Mouse (Mus musculus): ENCODE results near the gene Cyp2g1. TPM values are rescaled to one million over a fixed set of nuclear protein-coding genes. Genes with fewer than 3 reads are reported as not detected.
"Not testable (repeated sequence)": the region's sequence is repeated elsewhere in the genome, so short reads cannot be mapped to it uniquely, and the experiment has no call there.

Cyp2g1 gene
- polyA plus RNA-seq, 1 experiment, result not detected

DNA sequence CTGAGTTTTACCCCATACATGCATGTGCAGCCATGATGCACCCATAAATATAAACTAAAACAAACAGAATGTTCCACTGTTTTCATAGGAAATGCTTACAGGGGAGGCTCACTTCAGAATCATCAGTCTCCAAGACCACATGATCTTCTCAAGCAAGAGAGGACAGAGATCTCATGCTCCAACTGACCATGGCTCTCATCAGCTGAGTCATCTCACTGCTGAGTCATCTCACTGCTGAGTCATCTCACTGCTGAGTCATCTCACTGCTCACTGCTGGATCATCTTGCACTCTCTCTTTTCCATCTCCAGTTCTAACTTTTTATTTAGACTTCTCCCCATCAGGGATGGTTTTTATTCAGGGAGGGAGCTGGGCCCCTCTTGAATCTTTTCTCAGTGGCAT, 8.6 kb upstream of the Cyp2g1 start:
- no peak for TF ChIP-seq POLR2A (IDR thresholded peaks at IDR 0.05; ENCODE audit: low read depth, low read length)
- TF ChIP-seq CTCF (IDR thresholded peaks at IDR 0.05; ENCODE audit: extremely low read depth, insufficient read length, insufficient replicate concordance, low read depth, low read length), result no peak
- Histone ChIP-seq H3K27me3 (ENCODE audit: control insufficient read depth, insufficient read depth, low read length) (no peaks in the 10 kb centered on the region), H3K4me1 (ENCODE audit: control insufficient read depth, insufficient read depth, insufficient read length, low read length) (no peaks in the 10 kb centered on the region), H3K36me3 (ENCODE audit: control insufficient read depth, insufficient read depth, low read length) (no peaks in the 10 kb centered on the region), H3K4me3 (ENCODE audit: low read depth, low read length) (no peak overlapping the region), H3K27ac (ENCODE audit: insufficient read depth, low read depth, low read length) (no peak overlapping the region)

DNA sequence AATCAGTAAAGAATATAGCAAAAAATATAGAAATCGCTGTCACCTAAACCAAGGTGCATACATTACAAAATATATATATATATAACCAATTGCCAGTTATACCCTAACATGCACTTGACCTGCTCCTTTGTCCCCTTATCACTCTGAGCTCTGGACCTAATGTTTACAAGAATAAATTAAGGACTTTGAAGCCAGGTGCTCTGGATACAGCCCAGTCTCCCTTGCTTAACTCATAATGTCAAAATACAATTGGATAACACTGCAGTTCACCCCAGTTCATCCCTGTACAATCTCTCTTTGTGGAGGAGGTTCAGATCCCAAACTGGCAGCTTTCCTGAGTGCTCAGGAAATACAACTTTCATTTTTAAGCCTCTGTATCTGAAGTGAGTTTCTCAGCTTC, 7.7 kb upstream of the Cyp2g1 start:
- H3K27ac ChIP-seq (ENCODE audit: insufficient read depth, low read depth, low read length), result no peak overlapping the region
- no peak overlapping the region for H3K4me3 ChIP-seq (ENCODE audit: low read depth, low read length)
- TF ChIP-seq CTCF (IDR thresholded peaks at IDR 0.05; ENCODE audit: extremely low read depth, insufficient read length, insufficient replicate concordance, low read depth, low read length) (no peak), POLR2A (IDR thresholded peaks at IDR 0.05; ENCODE audit: low read depth, low read length) (no peak)
- no peaks in the 10 kb centered on the region for H3K27me3 ChIP-seq (ENCODE audit: control insufficient read depth, insufficient read depth, low read length)
- no peaks in the 10 kb centered on the region for H3K36me3 ChIP-seq (ENCODE audit: control insufficient read depth, insufficient read depth, low read length)
- 83% methylated on average over 1 of the region's 1 CpGs for WGBS
- H3K4me1 ChIP-seq (ENCODE audit: control insufficient read depth, insufficient read depth, insufficient read length, low read length), result no peaks in the 10 kb centered on the region

DNA sequence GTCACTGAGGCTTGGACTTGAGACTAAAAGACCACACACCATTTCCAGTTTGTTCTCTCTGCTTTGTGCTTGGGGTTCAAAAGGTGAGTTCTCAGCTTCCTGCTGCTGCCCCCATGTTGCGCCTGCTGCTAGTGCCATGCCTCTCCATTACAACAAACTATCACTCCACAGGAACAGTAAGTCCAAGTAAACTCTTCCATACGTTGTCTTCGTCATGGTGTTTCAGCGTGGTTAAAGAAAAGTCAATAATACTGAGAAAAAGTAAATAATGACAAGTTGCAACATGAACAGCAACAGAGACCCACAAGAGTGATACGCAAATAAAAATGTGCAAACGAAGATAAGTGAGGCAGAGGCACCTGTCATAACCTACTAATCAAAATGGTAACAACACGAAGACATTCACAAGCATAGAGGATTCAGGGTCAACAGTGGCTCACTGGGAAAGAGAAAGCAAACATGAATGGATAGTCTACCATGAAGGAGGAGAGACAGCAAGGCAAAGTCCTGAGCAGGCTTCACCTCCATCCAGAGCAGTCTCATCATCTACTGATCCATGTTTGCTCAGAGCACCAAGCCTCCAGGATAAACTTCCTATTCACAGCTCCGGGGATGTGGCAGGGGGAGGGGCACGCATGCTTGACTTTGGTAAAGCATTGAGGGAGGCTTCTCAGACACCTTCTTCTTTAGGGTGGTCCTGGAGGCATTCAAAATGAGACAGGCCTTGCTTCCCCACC, 23.0 kb downstream of the Cyp2g1 start:
- not testable (repeated sequence) for H3K27ac ChIP-seq (ENCODE audit: insufficient read depth, low read depth, low read length); H3K36me3 ChIP-seq (ENCODE audit: control insufficient read depth, insufficient read depth, low read length); H3K4me1 ChIP-seq (ENCODE audit: control insufficient read depth, insufficient read depth, insufficient read length, low read length); H3K27me3 ChIP-seq (ENCODE audit: control insufficient read depth, insufficient read depth, low read length); H3K4me3 ChIP-seq (ENCODE audit: low read depth, low read length)
- 60% methylated on average over 9 of the region's 9 CpGs for WGBS

DNA sequence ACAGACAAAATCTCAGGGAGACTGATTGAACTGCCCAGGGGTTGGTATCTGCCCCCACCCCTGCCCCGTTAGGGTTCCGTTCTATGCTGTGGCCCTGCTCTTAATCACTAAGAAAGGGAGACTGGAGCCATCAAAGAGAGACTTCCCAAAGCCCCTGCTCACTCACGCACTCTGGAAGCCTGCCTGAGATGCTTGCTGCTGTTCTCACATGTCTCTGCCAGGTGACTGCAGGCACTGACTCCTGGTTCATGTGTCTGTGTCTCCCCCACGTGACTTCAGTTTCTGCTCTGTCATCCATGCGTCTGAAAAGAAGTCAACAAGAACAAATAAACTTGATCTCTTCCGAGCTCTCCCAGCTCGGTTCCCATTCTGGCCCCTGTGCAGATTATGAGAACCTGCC, 24.0 kb downstream of the Cyp2g1 start:
- not testable (repeated sequence) for H3K4me3 ChIP-seq (ENCODE audit: low read depth, low read length); H3K4me1 ChIP-seq (ENCODE audit: control insufficient read depth, insufficient read depth, insufficient read length, low read length); H3K27me3 ChIP-seq (ENCODE audit: control insufficient read depth, insufficient read depth, low read length); H3K27ac ChIP-seq (ENCODE audit: insufficient read depth, low read depth, low read length); H3K36me3 ChIP-seq (ENCODE audit: control insufficient read depth, insufficient read depth, low read length)
- WGBS, result 72% methylated on average over 7 of the region's 7 CpGs

DNA sequence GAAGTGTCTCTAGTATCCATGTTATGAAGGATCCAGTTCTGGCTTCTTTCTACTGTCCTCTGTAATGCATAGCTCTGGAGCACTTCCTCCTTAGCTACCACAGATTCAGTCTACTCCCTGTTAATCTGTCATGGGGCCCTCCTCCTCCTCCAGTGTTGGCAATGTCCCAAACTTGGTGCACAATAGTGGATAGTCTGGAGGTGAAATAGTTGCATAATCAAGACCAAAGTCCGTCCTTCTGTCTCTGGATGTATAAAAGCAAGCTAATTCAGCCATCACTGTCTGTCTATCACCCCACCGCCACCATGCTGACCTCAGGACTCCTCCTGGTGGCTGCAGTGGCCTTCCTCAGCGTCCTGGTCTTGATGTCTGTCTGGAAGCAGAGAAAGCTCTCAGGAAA, 26.4 kb downstream of the Cyp2g1 start, which contains the start of gene Cyp2a5:
Cyp2a5 (plus strand) TSS at position 247 of the 400 bp plus-strand sequence.
- H3K36me3 ChIP-seq (ENCODE audit: control insufficient read depth, insufficient read depth, low read length); H3K4me3 ChIP-seq (ENCODE audit: low read depth, low read length); H3K27me3 ChIP-seq (ENCODE audit: control insufficient read depth, insufficient read depth, low read length); H3K27ac ChIP-seq (ENCODE audit: insufficient read depth, low read depth, low read length); H3K4me1 ChIP-seq (ENCODE audit: control insufficient read depth, insufficient read depth, insufficient read length, low read length): not testable (repeated sequence)
- 44% methylated on average over 3 of the region's 3 CpGs for WGBS

DNA sequence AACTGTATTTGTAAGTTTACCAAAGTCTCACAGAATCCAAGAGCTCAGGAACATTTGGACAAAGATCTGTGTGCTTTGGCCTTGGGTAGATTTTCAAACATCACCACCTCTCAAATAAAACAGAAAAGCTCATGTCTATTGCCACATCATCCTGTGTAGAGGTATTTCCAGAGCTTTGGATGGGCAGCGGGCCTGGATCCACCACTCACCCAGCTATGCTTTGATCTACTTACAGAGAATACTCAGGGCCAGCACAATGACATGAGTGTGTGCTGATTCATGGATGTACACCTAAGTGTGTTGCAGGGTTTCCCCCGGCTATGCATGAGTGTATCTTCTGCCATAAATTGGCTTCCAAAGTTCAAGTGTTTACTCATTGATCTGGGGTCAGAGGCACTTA, 34.7 kb downstream of the Cyp2g1 start:
- H3K27me3 ChIP-seq (ENCODE audit: control insufficient read depth, insufficient read depth, low read length); H3K27ac ChIP-seq (ENCODE audit: insufficient read depth, low read depth, low read length); H3K4me3 ChIP-seq (ENCODE audit: low read depth, low read length); H3K4me1 ChIP-seq (ENCODE audit: control insufficient read depth, insufficient read depth, insufficient read length, low read length); H3K36me3 ChIP-seq (ENCODE audit: control insufficient read depth, insufficient read depth, low read length): not testable (repeated sequence)
- 67% methylated on average over 2 of the region's 2 CpGs for WGBS

DNA sequence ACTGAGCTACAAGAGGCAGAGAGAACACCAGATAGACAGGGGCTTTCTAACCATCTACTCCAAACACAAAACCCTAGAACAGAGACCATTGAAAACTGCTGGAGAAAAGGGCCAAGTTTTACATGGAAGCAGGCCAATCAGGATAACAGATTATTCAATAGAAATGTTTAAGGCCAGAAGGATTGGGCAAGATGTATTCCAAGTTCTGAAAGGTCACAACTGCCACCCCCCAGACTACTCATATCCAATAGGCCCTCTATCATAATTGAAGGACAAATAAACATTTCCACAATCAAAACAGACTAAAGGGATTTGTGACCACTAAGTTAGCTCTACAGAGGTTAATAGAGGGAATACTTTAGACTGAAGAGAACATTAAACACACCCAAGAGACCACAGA, 41.4 kb downstream of the Cyp2g1 start:
- H3K27ac ChIP-seq (ENCODE audit: insufficient read depth, low read depth, low read length); H3K4me1 ChIP-seq (ENCODE audit: control insufficient read depth, insufficient read depth, insufficient read length, low read length); H3K27me3 ChIP-seq (ENCODE audit: control insufficient read depth, insufficient read depth, low read length); H3K36me3 ChIP-seq (ENCODE audit: control insufficient read depth, insufficient read depth, low read length); H3K4me3 ChIP-seq (ENCODE audit: low read depth, low read length): not testable (repeated sequence)

Other genes with a start within 250 kb of the Cyp2g1 start
- not detected in 2 replicates for gene Vmn1r185, start 190.4 kb upstream of the Cyp2g1 start, polyA plus RNA-seq (2012; rRNA removed)
- not detected in 2 replicates for gene Cyp2b23, start 122.5 kb upstream of the Cyp2g1 start, polyA plus RNA-seq (2012; rRNA removed)
- not detected in 2 replicates for gene Cyp2b19, start 51.8 kb upstream of the Cyp2g1 start, polyA plus RNA-seq (2012; rRNA removed)
- gene Cyp2a5, start 26.4 kb downstream of the Cyp2g1 start, polyA plus RNA-seq (2012; rRNA removed), result not detected in 2 replicates
- gene Cyp2a22, start 130.5 kb downstream of the Cyp2g1 start, polyA plus RNA-seq (2012; rRNA removed), result not detected in 2 replicates
- 0.11 TPM in 1 of 2 replicates, not detected in the other for gene Cyp2a12, start 220.2 kb downstream of the Cyp2g1 start, polyA plus RNA-seq (2012; rRNA removed)

Measured in small intestine, adult 2 months (tissue).